Mouse (Mus musculus) liver (tissue): ENCODE results near the gene Kmt5b.

Experiments used
- DNase-seq: peaks from one replicate; pipeline ENCODE4 v3.0.0-alpha.2; 2020; ENCODE audit warnings: mixed read lengths

Kmt5b gene

DNA sequence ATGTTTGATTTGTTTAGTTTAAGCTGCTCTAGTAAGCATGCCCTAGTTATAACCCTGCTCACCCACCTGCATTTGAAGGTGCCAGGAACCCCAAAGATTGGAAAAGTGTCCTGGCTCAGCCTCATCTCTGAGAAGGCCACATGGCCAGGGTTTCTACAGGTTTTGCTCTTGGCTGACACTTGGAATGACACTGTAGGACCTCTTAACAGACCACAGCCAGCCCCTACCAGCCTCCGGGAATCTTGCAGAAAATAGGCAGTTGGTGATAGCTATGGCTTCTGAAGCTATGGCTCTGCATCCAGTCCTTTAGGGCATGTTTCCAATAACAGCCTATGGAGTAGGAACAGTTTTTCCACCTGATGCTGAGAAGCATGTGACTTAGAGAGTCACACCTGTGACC, 77.6 kb downstream of the Kmt5b start:
- DNase-seq: no peak

- no peak for DNase-seq
These were observed 78.1 kb downstream of the Kmt5b start for GRCm38 (mm10) chr19:3845339-3845738.

GRCm38 (mm10) chr19:3845803-3846406, 78.7 kb downstream of the Kmt5b start:
- no peak for DNase-seq

DNA sequence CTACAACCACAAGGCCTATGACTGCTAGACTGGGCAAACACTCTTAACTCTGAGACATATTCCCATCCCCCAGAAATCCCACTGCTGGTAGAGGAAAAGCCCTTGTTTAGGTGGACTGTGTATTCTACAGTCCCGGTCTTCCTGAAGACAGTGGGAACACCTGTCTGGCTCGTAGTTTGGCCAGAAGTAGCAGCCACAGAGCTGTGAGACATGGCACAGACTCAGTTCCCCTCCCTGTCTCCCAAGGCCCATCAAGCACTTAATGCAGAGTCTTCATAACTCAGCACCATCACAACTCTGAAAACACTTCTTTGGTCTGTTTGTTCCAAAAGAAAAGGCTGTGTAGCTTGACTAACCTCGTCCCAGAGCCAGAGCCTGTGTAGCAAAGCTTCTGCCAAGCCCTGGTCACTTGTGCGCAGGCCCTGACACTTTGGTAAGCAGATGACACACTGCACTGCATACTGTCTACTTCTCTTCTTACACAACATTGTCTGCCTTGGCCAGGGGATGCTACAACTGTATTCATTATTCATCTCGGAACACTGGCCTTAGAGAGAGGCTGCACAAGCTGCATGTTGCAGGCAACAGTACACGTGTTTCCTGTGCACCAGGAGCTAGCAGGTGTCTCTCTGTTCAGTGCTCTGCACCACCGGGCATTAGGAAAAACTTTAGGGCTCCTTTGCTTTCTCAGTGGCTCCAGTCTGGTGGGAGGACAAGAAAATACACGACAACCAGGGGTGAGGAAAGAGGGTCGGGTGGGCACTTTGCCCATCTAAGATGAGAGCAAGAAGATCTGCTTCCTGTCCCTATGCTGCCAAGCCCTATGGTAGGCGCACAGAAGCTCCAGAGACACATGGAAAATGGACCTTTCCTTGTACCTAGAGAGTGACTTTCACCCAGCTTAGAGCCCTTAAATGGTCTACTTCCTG, 79.7 kb downstream of the Kmt5b start:
- no peak for DNase-seq

GRCm38 (mm10) chr19:3847711-3848110, 80.5 kb downstream of the Kmt5b start:
- no peak for DNase-seq

GRCm38 (mm10) chr19:3848207-3848808, 81.1 kb downstream of the Kmt5b start:
- DNase-seq: no peak

DNA sequence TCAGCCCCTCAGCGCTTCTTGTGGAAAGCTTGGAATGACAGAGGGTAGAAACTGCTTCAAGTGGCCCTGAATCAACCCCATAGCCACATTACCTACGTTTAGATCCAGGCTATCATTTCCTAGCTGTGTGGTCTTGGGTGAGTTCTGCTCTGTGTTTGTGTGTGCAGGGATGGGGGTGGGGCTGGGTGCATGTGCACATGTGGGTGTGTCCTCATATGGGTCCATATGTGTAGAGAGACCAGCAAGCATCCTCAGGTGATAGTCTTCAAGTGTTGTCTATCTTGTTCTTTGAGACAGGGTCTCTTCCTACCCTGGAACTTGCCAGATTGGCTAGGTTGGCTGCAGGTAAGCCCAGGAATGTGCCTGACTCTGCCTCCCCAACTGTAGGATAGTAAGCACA, 82.0 kb downstream of the Kmt5b start:
- no peak for DNase-seq

GRCm38 (mm10) chr19:3850076-3850475, 82.9 kb downstream of the Kmt5b start:
- no peak for DNase-seq

- peak; percentile 45 for DNase-seq
These were observed 83.7 kb downstream of the Kmt5b start for GRCm38 (mm10) chr19:3850847-3851469.

DNA sequence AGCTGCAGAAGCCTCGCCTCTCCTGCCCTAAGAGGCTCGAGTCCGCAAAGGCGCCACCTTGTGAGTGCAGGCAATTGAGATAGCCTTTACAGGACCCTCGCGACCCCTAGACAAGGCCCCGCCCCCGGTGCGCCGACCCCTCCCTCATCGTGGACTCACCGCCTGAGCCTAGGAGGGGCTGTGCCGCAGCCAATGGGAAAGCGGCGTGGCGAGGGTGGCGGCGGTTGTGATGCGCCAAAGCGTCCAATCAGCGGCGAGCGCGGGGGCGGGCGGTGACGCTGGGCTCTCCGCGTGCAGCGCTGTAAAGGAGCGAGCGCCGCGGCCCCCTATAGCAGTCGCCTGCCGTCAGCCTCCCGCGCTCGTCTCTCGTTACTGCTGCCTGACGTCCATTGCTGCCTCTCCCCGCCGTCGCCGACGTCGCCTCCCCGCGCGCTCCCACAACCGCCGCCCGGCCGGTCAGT, 84.3 kb downstream of the Kmt5b start, which contains the start of gene Chka:
Gene Chka (plus strand): TSS at position 272 of the 461 bp plus-strand sequence.
- DNase-seq: peak; percentile 96

GRCm38 (mm10) chr19:3851979-3852681, 84.9 kb downstream of the Kmt5b start:
- peak; percentile 65 for DNase-seq

GRCm38 (mm10) chr19:3853121-3853520, 85.9 kb downstream of the Kmt5b start:
- no peak for DNase-seq

- no peak for DNase-seq
These were observed 86.7 kb downstream of the Kmt5b start for GRCm38 (mm10) chr19:3853891-3854290.

- no peak for DNase-seq
These were observed 87.9 kb downstream of the Kmt5b start for GRCm38 (mm10) chr19:3855091-3855490.

DNA sequence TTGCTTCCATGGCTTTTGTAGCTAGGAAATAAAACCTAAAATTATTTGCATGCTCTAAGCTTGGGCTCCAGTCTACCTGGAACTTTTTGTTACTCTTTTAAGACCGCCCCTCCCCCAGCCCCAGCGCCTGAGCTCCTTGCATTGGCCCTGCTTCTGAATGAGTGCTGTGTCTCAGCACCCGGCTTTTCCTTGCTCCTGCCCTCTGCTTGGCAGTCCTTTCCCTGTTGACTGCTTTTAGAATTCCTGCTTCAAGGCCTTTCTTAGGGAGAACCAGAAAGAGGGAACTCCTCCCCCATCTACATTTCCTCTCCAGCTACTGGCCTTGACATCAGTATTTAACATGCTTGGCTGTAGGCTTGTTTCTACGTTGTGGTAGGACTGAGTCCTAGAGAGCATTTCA, 88.4 kb downstream of the Kmt5b start:
- no peak for DNase-seq

- DNase-seq: no peak
These were observed 90.0 kb downstream of the Kmt5b start for GRCm38 (mm10) chr19:3857220-3857619.

- DNase-seq: no peak
These were observed 95.5 kb downstream of the Kmt5b start for GRCm38 (mm10) chr19:3862713-3863112.

DNA sequence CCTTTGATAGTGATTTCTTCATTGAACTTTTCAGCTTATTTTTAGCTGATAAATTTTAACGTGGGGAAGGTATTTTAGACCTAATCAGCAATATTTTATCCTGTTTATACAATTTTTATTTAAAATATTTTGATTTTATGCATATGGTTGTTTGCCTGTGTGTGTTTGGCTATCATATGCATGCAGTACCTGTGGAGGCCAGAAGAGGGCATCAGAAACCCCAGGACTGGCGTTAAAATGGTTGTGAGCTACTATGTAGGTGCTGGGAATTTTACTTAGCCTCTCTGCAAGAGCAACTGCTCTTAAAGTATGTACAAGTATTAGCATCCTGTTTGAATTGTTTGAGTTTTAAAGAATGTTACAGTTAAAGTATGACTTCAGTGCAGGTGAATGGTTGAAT, 97.7 kb downstream of the Kmt5b start:
- no peak for DNase-seq
